Mouse (Mus musculus): ENCODE data around the gene Myof. TPM values are rescaled to one million over a fixed set of nuclear protein-coding genes. Genes with fewer than 3 reads are reported as not detected.
A peak's percentile ranks its signal among the peaks of the same experiment; 100 is the strongest.

Gene Myof
- polyA plus RNA-seq, 1 experiment from 2014 or later = 6.9 TPM

DNA sequence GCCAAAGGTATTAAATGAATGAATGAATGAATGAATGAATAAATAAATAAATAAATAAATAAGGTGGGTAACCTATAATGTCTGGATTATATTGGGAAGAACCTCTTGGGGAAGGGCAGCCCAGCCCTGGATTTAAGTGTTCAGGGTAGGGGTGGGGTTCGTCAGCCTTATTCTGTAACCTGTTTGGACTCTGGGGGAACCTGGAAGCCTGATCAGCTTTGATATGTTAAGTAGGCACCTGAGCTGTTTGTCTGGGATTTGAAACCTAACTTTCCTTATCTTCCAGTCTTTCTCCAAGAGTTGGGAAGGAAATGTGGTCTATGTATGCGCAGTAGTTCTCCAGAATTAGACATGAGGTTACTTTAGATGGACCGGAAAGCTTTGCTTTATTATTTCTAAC lies 19.8 kb upstream of the Myof start:
- no peak for ATAC-seq (ENCODE audit: low FRiP score)
- H3K9ac ChIP-seq = no peak overlapping the region
- WGBS = 90% methylated on average over 3 of the region's 3 CpGs
- H3K27ac ChIP-seq = no peak overlapping the region
- H3K4me3 ChIP-seq = no peak overlapping the region
- no peaks in the 10 kb centered on the region for H3K4me1 ChIP-seq
- H3K4me2 ChIP-seq (replicated peaks) = no peak overlapping the region
- no peaks in the 10 kb centered on the region for H3K27me3 ChIP-seq
- peaks cover 23% of the 10 kb centered on the region for H3K36me3 ChIP-seq
- H3K9me3 ChIP-seq (replicated peaks) = no peaks in the 10 kb centered on the region

DNA sequence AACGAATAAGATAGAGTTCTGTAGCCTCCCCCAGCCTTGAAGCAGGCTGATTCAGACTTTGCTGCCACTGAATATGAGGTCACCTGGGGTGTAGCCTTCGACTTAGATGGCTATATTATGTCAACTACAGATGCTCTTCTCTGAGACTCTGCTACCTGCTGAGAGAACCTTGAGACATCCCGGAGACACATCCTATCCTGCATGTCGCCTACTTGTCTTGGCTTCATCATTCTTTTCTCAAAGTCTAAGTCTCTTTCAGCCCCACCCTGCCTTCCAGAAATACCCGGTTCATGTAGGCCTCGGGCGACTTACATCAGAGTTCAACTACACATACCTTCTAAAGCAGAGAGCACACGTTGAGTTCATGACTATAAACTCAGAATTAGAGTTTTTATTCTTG lies 13.6 kb upstream of the Myof start:
- 0 out of 2 replicates have a peak, but pooled peaks cover 3% of the 10 kb centered on the region for H3K27me3 ChIP-seq
- H3K9me3 ChIP-seq (replicated peaks) = no peaks in the 10 kb centered on the region
- 87% methylated on average over 8 of the region's 8 CpGs for WGBS
- no peak overlapping the region for H3K9ac ChIP-seq
- no peak for ATAC-seq (ENCODE audit: low FRiP score)
- no peak overlapping the region for H3K4me2 ChIP-seq (replicated peaks)
- H3K27ac ChIP-seq = no peak overlapping the region
- H3K36me3 ChIP-seq = peaks cover 19% of the 10 kb centered on the region
- H3K4me1 ChIP-seq = peaks cover 13% of the 10 kb centered on the region
- no peak overlapping the region for H3K4me3 ChIP-seq

DNA sequence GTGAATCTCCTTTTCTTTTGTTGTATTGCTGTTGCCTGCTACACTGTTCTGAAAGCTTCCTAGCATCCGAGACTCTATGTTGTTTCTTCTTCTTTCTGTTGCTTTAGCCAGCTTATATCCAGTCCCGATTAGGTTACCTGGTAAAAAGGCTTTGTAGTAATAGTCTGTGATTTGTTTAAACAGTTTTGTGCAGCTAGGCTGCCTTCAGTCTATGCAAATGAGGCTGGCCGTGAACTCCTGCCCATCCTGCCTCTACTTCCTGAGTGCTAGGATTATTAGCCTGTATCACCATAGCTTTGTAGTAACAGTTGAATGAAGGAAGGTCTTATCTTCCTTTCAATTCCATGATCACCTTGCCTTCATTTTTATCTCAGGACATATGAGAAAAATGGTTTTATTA lies 12.9 kb upstream of the Myof start:
- Histone ChIP-seq H3K27me3 (0 out of 2 replicates have a peak, but pooled peaks cover 3% of the 10 kb centered on the region), H3K27ac (no peak overlapping the region), H3K9me3 (replicated peaks) (no peaks in the 10 kb centered on the region), H3K4me1 (peaks cover 13% of the 10 kb centered on the region), H3K9ac (0 out of 2 replicates have a peak overlapping the region, but pooled peaks have one; percentile 35), H3K36me3 (peaks cover 19% of the 10 kb centered on the region), H3K4me2 (replicated peaks) (peak overlapping the region; percentile 79), H3K4me3 (peak overlapping the region; percentile 66; the same call in 1 of the 2 replicates)
- no peak for ATAC-seq (ENCODE audit: low FRiP score)
- 62% methylated on average over 3 of the region's 3 CpGs for WGBS

DNA sequence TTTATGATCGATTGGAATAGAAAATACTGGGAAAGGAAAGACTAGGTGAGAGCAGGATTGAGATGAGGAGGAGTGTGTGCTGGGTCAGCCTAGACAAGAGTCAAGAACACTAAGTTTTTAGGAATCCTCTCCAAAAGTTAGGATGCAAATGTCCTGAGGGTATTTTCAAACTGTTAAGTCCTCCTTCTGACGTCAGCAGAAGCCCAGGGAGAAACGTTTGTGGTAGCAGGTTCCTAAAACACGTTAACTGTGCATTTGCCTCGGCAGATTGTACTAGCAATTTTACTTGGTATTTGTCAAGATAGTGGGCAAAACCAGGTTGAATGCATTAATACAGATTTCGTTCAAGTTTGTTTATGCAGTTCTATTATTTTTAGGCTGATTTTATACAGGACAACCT lies 12.4 kb upstream of the Myof start:
- no peak overlapping the region for H3K27ac ChIP-seq
- H3K4me1 ChIP-seq = peaks cover 13% of the 10 kb centered on the region
- peak overlapping the region; percentile 63 for H3K9ac ChIP-seq
- 0 out of 2 replicates have a peak, but pooled peaks cover 3% of the 10 kb centered on the region for H3K27me3 ChIP-seq
- no peak for ATAC-seq (ENCODE audit: low FRiP score)
- no peaks in the 10 kb centered on the region for H3K9me3 ChIP-seq (replicated peaks)
- WGBS = 17% methylated on average over 6 of the region's 6 CpGs
- peak overlapping the region; percentile 79 for H3K4me2 ChIP-seq (replicated peaks)
- peaks cover 14% of the 10 kb centered on the region for H3K36me3 ChIP-seq
- H3K4me3 ChIP-seq = peak overlapping the region; percentile 66

DNA sequence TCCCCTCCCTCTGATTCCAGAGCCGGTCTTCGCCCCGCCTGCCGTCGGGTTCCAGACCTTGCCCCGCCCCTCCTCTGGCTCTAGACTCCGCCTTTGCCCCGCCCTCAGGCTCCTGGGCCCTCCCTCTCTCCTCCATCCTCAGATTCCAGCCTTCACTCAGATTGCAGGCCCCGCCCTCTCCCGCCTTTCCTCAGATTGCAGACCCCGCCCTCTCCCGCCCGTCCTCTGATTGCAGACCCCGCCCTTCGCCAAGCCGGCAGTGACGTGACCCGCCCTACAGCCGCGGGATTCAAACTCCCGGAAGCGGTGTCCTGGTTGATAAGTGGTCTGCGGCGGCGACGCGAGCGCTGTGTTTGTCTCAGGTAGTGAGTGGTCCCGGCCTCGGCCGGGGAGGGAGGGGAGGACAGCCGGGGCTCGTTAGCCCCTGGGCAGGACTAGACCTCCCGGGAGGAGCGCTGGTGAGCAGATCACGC lies 11.4 kb upstream of the Myof start, which contains the start of gene Cep55:
TSS of gene Cep55 (plus strand) at position 292 of the 473 bp plus-strand sequence.
- Histone ChIP-seq H3K4me1 (peaks cover 13% of the 10 kb centered on the region), H3K36me3 (peaks cover 5% of the 10 kb centered on the region), H3K9me3 (replicated peaks) (no peaks in the 10 kb centered on the region), H3K27me3 (0 out of 2 replicates have a peak, but pooled peaks cover 3% of the 10 kb centered on the region), H3K9ac (peak within 1 kb of the TSS; percentile 63), H3K4me2 (replicated peaks) (peak within 1 kb of the TSS; percentile 79), H3K4me3 (peak within 1 kb of the TSS; percentile 66), H3K27ac (no peak within 1 kb of the TSS)
- ATAC-seq (ENCODE audit: low FRiP score) = peak; percentile 97
- WGBS = under 1% methylated on average over 36 of the region's 36 CpGs

DNA sequence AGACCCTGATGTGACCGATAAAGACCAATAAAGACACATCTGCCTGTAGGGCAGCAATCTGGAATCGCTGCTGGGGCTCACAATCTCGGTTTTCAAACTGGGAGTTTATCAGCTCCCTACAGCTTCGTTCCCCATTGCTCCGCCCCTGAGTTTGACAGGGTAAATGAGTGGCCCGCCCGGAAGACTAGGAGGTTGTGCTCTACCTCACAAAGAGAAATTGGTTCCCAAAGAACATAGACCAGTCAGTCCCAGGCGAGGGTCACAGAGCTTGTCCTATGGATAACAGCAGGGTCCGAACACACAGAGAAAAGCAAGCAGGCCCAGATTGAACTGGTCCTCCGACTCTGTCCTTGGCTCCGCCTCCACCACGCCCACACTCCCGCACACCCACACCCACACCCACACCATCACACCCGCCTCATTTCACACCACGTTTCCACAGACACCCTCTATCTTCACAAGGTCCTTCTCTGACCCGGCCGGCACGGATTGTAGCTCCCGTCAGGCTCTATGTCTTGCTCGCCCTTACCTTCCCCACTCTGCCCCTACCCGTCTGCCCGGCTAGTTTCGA lies 10.9 kb upstream of the Myof start:
- Histone ChIP-seq H3K27me3 (0 out of 2 replicates have a peak, but pooled peaks cover 3% of the 10 kb centered on the region), H3K4me1 (peaks cover 13% of the 10 kb centered on the region), H3K27ac (no peak overlapping the region), H3K4me3 (peak overlapping the region; percentile 66), H3K9ac (peak overlapping the region; percentile 46), H3K9me3 (replicated peaks) (no peaks in the 10 kb centered on the region), H3K36me3 (peaks cover 2% of the 10 kb centered on the region; the same call in 1 of the 2 replicates), H3K4me2 (replicated peaks) (peak overlapping the region; percentile 79)
- ATAC-seq (ENCODE audit: low FRiP score) = no peak; the same call in 1 of the 2 replicates
- under 1% methylated on average over 23 of the region's 23 CpGs for WGBS

DNA sequence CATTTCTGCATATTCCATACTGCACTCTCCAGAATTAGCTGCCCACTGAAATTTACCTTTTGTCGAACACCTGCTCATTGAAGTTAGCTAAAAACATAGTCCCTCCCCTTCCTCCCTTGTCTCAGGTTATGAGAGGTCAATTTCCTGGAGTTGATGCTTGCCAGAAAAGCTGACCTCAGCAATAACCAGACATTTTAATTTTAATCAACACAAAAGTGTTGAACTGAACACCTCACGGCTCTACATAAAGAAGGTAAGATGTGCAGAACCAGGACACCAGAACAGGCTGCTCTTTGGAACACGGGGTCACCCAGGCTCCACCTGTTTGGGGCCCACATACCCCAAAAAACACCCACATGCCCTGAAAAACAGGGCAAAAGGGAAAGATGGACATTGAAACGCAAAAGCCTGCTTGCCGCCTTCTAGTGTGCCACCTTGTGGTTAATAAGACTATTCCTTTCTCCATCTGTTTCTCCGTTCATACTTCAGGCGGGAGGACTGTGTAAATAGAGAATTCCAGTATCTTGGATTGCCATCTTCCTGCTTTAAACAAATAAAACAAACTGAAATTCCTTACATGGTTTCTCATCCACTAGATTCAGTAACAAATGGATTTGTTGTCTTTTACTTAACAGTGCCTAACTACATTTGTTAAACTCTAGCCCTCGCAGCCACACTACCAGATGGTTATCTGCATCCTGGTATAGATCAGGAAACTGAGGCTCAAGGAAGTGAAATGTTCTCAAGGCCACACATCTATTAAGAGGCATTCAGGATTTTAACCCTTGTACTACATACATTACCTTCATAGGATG lies 10.1 kb upstream of the Myof start:
- Histone ChIP-seq H3K4me3 (peak overlapping the region; percentile 66), H3K9ac (no peak overlapping the region), H3K9me3 (replicated peaks) (no peaks in the 10 kb centered on the region), H3K27ac (no peak overlapping the region), H3K36me3 (no peaks in the 10 kb centered on the region), H3K4me2 (replicated peaks) (peak overlapping the region; percentile 79), H3K27me3 (0 out of 2 replicates have a peak, but pooled peaks cover 3% of the 10 kb centered on the region), H3K4me1 (peaks cover 13% of the 10 kb centered on the region)
- 32% methylated on average over 8 of the region's 8 CpGs for WGBS
- no peak for ATAC-seq (ENCODE audit: low FRiP score)

DNA sequence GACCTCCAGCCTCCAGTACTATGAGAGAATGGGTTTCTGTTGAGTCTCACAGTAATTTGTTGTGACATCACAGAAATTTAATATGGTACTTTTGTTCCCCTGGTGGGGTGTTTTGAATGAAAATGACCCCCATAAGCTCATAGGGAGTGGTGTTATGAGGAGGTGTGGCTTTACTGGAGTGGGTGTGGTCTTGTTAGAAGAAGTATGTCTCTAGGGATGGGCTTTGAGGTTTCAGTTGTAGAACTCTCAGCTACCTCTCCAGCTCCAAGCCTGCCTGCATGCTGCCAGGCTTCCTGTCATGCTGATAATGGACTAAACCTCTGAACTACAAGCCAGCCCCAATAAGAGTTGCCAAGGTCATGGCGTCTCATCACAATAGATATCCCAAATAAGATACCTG lies 6.3 kb upstream of the Myof start:
- Histone ChIP-seq H3K27me3 (0 out of 2 replicates have a peak, but pooled peaks cover 3% of the 10 kb centered on the region), H3K4me2 (replicated peaks) (no peak overlapping the region), H3K27ac (no peak overlapping the region), H3K4me1 (no peaks in the 10 kb centered on the region), H3K9ac (no peak overlapping the region), H3K9me3 (replicated peaks) (no peaks in the 10 kb centered on the region), H3K4me3 (no peak overlapping the region), H3K36me3 (no peaks in the 10 kb centered on the region)
- ATAC-seq (ENCODE audit: low FRiP score) = no peak
- WGBS = 87% methylated on average over 1 of the region's 1 CpGs

DNA sequence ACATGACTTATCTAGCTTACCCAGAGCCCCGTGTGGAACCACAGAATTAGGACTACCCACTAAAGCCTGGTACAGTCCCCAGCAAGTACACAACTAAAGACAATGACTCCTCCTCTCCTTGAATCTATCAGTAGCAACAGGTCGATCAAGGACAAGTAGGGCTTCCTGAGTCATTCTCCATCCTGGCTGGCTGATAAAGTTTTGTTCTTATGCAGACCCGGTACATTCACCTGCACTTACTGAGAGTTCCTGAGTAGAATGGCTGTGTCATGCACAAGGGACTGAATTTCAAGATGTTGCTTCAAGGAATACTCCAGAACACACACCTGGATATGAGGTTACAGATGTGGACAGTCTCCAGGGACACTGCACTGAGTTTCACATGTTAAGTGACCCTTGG lies 1.8 kb upstream of the Myof start:
- Histone ChIP-seq H3K9ac (no peak overlapping the region), H3K36me3 (no peaks in the 10 kb centered on the region), H3K9me3 (replicated peaks) (no peaks in the 10 kb centered on the region), H3K27ac (no peak overlapping the region), H3K4me3 (no peak overlapping the region), H3K4me2 (replicated peaks) (no peak overlapping the region), H3K27me3 (peaks cover 31% of the 10 kb centered on the region), H3K4me1 (peaks cover 12% of the 10 kb centered on the region)
- no peak for ATAC-seq (ENCODE audit: low FRiP score)
- WGBS = 88% methylated on average over 3 of the region's 3 CpGs

DNA sequence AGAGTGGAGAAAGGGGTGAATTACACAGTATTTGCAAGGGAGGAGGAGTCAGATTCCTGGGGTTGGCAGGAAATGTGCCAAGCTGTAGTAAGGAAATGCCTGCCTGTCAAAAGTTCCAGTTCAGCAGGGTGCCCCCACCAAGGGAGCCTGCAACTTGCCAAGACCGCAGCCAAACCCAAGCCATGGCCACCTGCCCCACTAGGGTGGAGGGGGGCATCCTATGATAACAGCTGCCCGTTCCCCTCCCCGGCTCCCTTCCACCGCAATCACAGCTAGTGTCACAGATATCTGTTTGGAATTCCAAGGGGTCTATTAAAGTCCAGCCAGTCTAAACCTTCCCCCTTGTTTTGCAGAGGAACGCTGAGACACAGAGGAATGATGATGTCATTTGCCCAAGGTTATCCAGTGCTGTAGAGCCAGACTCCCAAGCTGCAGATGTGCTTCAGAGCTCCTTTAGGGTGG lies 1.1 kb downstream of the Myof start:
- no peaks in the 10 kb centered on the region for H3K36me3 ChIP-seq
- H3K4me1 ChIP-seq = peaks cover 12% of the 10 kb centered on the region
- peak overlapping the region; percentile 62 for H3K4me2 ChIP-seq (replicated peaks)
- ATAC-seq (ENCODE audit: low FRiP score) = no peak
- no peak overlapping the region for H3K9ac ChIP-seq
- no peak overlapping the region for H3K27ac ChIP-seq
- H3K9me3 ChIP-seq (replicated peaks) = no peaks in the 10 kb centered on the region
- peak overlapping the region; percentile 10; the same call in 1 of the 2 replicates for H3K4me3 ChIP-seq
- H3K27me3 ChIP-seq = peaks cover 31% of the 10 kb centered on the region
- 48% methylated on average over 5 of the region's 5 CpGs for WGBS

DNA sequence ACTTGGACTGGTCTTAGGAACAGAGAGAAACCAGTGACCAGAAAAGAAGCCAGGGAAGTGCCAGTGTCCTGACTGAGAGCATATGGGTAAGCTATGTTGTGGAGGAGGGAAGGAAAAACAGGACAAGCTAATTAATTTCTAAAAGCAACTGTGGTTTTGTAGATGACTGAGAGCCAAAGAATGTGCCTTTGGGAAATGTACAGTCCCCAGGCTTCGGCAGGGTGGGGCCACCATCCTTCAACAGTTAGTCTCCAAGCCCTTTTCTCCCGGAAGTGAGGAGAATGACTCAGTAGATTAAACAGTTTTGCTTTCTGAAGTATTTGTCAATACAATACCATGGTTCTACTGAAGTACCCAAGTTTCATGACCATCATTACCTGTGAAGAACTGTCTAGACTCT lies 5.1 kb downstream of the Myof start:
- H3K4me3 ChIP-seq = no peak overlapping the region
- H3K27me3 ChIP-seq = peaks cover 22% of the 10 kb centered on the region
- WGBS = 87% methylated on average over 2 of the region's 2 CpGs
- ATAC-seq (ENCODE audit: low FRiP score) = no peak
- H3K4me1 ChIP-seq = peaks cover 6% of the 10 kb centered on the region
- no peak overlapping the region for H3K9ac ChIP-seq
- H3K9me3 ChIP-seq (replicated peaks) = no peaks in the 10 kb centered on the region
- H3K4me2 ChIP-seq (replicated peaks) = no peak overlapping the region
- no peaks in the 10 kb centered on the region for H3K36me3 ChIP-seq
- no peak overlapping the region for H3K27ac ChIP-seq

DNA sequence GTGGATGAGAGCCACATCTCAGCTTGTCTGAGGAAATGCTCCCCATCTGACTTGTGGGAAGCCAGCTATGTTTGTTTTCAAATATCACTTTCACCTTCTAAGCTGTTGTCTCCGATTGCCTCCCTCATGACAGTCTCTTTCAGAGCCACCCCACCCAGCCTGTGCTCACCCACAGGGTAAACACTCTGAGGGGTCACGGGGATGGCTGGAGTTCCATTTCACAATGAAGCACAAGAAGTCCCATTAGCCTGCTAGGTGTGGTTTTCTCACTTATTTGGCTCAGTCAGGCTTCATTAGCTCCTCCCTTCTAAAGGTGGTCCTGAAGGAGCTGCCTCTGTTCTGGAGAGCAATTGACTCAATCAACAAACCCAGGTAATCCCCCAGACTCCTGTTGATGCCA lies 7.6 kb downstream of the Myof start:
- ATAC-seq (ENCODE audit: low FRiP score) = no peak
- no peak overlapping the region for H3K4me2 ChIP-seq (replicated peaks)
- 0 out of 2 replicates have a peak, but pooled peaks cover 9% of the 10 kb centered on the region for H3K27me3 ChIP-seq
- H3K9ac ChIP-seq = no peak overlapping the region
- H3K27ac ChIP-seq = no peak overlapping the region
- no peaks in the 10 kb centered on the region for H3K4me1 ChIP-seq
- H3K36me3 ChIP-seq = no peaks in the 10 kb centered on the region
- H3K4me3 ChIP-seq = no peak overlapping the region
- WGBS = 77% methylated on average over 2 of the region's 2 CpGs
- no peaks in the 10 kb centered on the region for H3K9me3 ChIP-seq (replicated peaks)

Data from hindbrain, embryonic 12.5 days (tissue).